Mouse (Mus musculus): ENCODE results near the gene Msh3. TPM values are rescaled to one million over a fixed set of nuclear protein-coding genes. Genes with fewer than 3 reads are reported as not detected.

Msh3 gene
- polyA plus RNA-seq, 1 experiment from 2014 or later: 47.3 TPM

GRCm38 (mm10) chr13:92314613-92315012, 40.2 kb downstream of the Msh3 start:
- no peak for DNase-seq (ENCODE audit: low spot score)
- no peak overlapping the region for H3K4me3 ChIP-seq (ENCODE audit: low read depth, low read length)
- H3K9ac ChIP-seq (ENCODE audit: low read length): no peak overlapping the region
- H3K27ac ChIP-seq (replicated peaks; ENCODE audit: low read depth, low read length): no peak overlapping the region
- H3K9me3 ChIP-seq (ENCODE audit: control insufficient read depth, low read length): no peaks in the 10 kb centered on the region
- no peak overlapping the region for H3K4me2 ChIP-seq (ENCODE audit: low read depth, severe bottlenecking)
- no peaks in the 10 kb centered on the region for H3K27me3 ChIP-seq (ENCODE audit: control insufficient read depth, insufficient read depth, low read length)
- no peak for ATAC-seq (ENCODE audit: insufficient number of reproducible peaks, low FRiP score, low TSS enrichment, low read depth)
- WGBS: 82% methylated on average over 5 of the region's 5 CpGs
- H3K4me1 ChIP-seq (ENCODE audit: control insufficient read depth, insufficient read depth, low read length): no peaks in the 10 kb centered on the region
- peaks cover 2% of the 10 kb centered on the region; the same call in 1 of the 2 replicates for H3K36me3 ChIP-seq (ENCODE audit: control insufficient read depth, insufficient read depth, low read length)

GRCm38 (mm10) chr13:92305680-92306079, 49.1 kb downstream of the Msh3 start, which contains the start of gene Gm20379:
Gm20379 (plus strand) TSS chr13:92305980.
- WGBS: 96% methylated on average over 11 of the region's 11 CpGs
- peaks cover 4% of the 10 kb centered on the region; the same call in 1 of the 2 replicates for H3K36me3 ChIP-seq (ENCODE audit: control insufficient read depth, insufficient read depth, low read length)
- H3K9me3 ChIP-seq (ENCODE audit: control insufficient read depth, low read length): no peaks in the 10 kb centered on the region
- no peaks in the 10 kb centered on the region for H3K27me3 ChIP-seq (ENCODE audit: control insufficient read depth, insufficient read depth, low read length)
- no peak within 1 kb of the TSS for H3K4me3 ChIP-seq (ENCODE audit: low read depth, low read length)
- DNase-seq (ENCODE audit: low spot score): no peak
- no peak for ATAC-seq (ENCODE audit: insufficient number of reproducible peaks, low FRiP score, low TSS enrichment, low read depth)
- H3K4me2 ChIP-seq (ENCODE audit: low read depth, severe bottlenecking): no peak within 1 kb of the TSS
- H3K4me1 ChIP-seq (ENCODE audit: control insufficient read depth, insufficient read depth, low read length): peaks cover 9% of the 10 kb centered on the region
- no peak within 1 kb of the TSS for H3K27ac ChIP-seq (replicated peaks; ENCODE audit: low read depth, low read length)
- no peak within 1 kb of the TSS for H3K9ac ChIP-seq (ENCODE audit: low read length)

GRCm38 (mm10) chr13:92304291-92304690, 50.5 kb downstream of the Msh3 start:
- ATAC-seq (ENCODE audit: insufficient number of reproducible peaks, low FRiP score, low TSS enrichment, low read depth): no peak
- no peak overlapping the region for H3K4me3 ChIP-seq (ENCODE audit: low read depth, low read length)
- H3K9ac ChIP-seq (ENCODE audit: low read length): no peak overlapping the region
- H3K4me2 ChIP-seq (ENCODE audit: low read depth, severe bottlenecking): no peak overlapping the region
- WGBS: 94% methylated on average over 5 of the region's 5 CpGs
- no peak for DNase-seq (ENCODE audit: low spot score)
- H3K36me3 ChIP-seq (ENCODE audit: control insufficient read depth, insufficient read depth, low read length): peaks cover 4% of the 10 kb centered on the region; the same call in 1 of the 2 replicates
- H3K27ac ChIP-seq (replicated peaks; ENCODE audit: low read depth, low read length): no peak overlapping the region
- H3K9me3 ChIP-seq (ENCODE audit: control insufficient read depth, low read length): no peaks in the 10 kb centered on the region
- peaks cover 9% of the 10 kb centered on the region for H3K4me1 ChIP-seq (ENCODE audit: control insufficient read depth, insufficient read depth, low read length)
- no peaks in the 10 kb centered on the region for H3K27me3 ChIP-seq (ENCODE audit: control insufficient read depth, insufficient read depth, low read length)

- Histone ChIP-seq H3K4me2 (ENCODE audit: low read depth, severe bottlenecking) (no peak overlapping the region), H3K36me3 (ENCODE audit: control insufficient read depth, insufficient read depth, low read length) (peaks cover 2% of the 10 kb centered on the region; the same call in 1 of the 2 replicates), H3K4me1 (ENCODE audit: control insufficient read depth, insufficient read depth, low read length) (peaks cover 9% of the 10 kb centered on the region), H3K27me3 (ENCODE audit: control insufficient read depth, insufficient read depth, low read length) (no peaks in the 10 kb centered on the region), H3K9me3 (ENCODE audit: control insufficient read depth, low read length) (no peaks in the 10 kb centered on the region), H3K4me3 (ENCODE audit: low read depth, low read length) (no peak overlapping the region), H3K27ac (replicated peaks; ENCODE audit: low read depth, low read length) (no peak overlapping the region), H3K9ac (ENCODE audit: low read length) (no peak overlapping the region)
- WGBS: 51% methylated on average over 8 of the region's 8 CpGs
- no peak for DNase-seq (ENCODE audit: low spot score)
- ATAC-seq (ENCODE audit: insufficient number of reproducible peaks, low FRiP score, low TSS enrichment, low read depth): no peak
These were observed 51.5 kb downstream of the Msh3 start for GRCm38 (mm10) chr13:92303062-92303948.

- WGBS: 66% methylated on average over 4 of the region's 4 CpGs
- Histone ChIP-seq H3K27me3 (ENCODE audit: control insufficient read depth, insufficient read depth, low read length) (no peaks in the 10 kb centered on the region), H3K9me3 (ENCODE audit: control insufficient read depth, low read length) (no peaks in the 10 kb centered on the region), H3K36me3 (ENCODE audit: control insufficient read depth, insufficient read depth, low read length) (no peaks in the 10 kb centered on the region; the same call in 1 of the 2 replicates), H3K4me1 (ENCODE audit: control insufficient read depth, insufficient read depth, low read length) (peaks cover 9% of the 10 kb centered on the region), H3K4me2 (ENCODE audit: low read depth, severe bottlenecking) (no peak overlapping the region), H3K9ac (ENCODE audit: low read length) (no peak overlapping the region), H3K4me3 (ENCODE audit: low read depth, low read length) (no peak overlapping the region), H3K27ac (replicated peaks; ENCODE audit: low read depth, low read length) (0 out of 2 replicates have a peak overlapping the region, but pooled peaks have one; percentile 33)
- ATAC-seq (ENCODE audit: insufficient number of reproducible peaks, low FRiP score, low TSS enrichment, low read depth) (no peak), DNase-seq (ENCODE audit: low spot score) (no peak)
These were observed 52.3 kb downstream of the Msh3 start for GRCm38 (mm10) chr13:92302466-92302865.

- WGBS: 48% methylated on average over 4 of the region's 4 CpGs
- no peaks in the 10 kb centered on the region for H3K9me3 ChIP-seq (ENCODE audit: control insufficient read depth, low read length)
- H3K4me2 ChIP-seq (ENCODE audit: low read depth, severe bottlenecking): no peak overlapping the region
- no peak overlapping the region for H3K4me3 ChIP-seq (ENCODE audit: low read depth, low read length)
- peaks cover 9% of the 10 kb centered on the region for H3K4me1 ChIP-seq (ENCODE audit: control insufficient read depth, insufficient read depth, low read length)
- no peak overlapping the region for H3K9ac ChIP-seq (ENCODE audit: low read length)
- H3K27me3 ChIP-seq (ENCODE audit: control insufficient read depth, insufficient read depth, low read length): no peaks in the 10 kb centered on the region
- DNase-seq (ENCODE audit: low spot score) (no peak), ATAC-seq (ENCODE audit: insufficient number of reproducible peaks, low FRiP score, low TSS enrichment, low read depth) (no peak)
- H3K27ac ChIP-seq (replicated peaks; ENCODE audit: low read depth, low read length): no peak overlapping the region
- H3K36me3 ChIP-seq (ENCODE audit: control insufficient read depth, insufficient read depth, low read length): no peaks in the 10 kb centered on the region
These were observed 53.0 kb downstream of the Msh3 start for GRCm38 (mm10) chr13:92301754-92302153.

- 44% methylated on average over 1 of the region's 1 CpGs for WGBS
- Histone ChIP-seq H3K4me1 (ENCODE audit: control insufficient read depth, insufficient read depth, low read length) (peaks cover 9% of the 10 kb centered on the region), H3K9ac (ENCODE audit: low read length) (no peak overlapping the region), H3K36me3 (ENCODE audit: control insufficient read depth, insufficient read depth, low read length) (no peaks in the 10 kb centered on the region; the same call in 1 of the 2 replicates), H3K4me2 (ENCODE audit: low read depth, severe bottlenecking) (no peak overlapping the region), H3K27me3 (ENCODE audit: control insufficient read depth, insufficient read depth, low read length) (no peaks in the 10 kb centered on the region), H3K27ac (replicated peaks; ENCODE audit: low read depth, low read length) (no peak overlapping the region), H3K4me3 (ENCODE audit: low read depth, low read length) (no peak overlapping the region), H3K9me3 (ENCODE audit: control insufficient read depth, low read length) (no peaks in the 10 kb centered on the region)
- DNase-seq (ENCODE audit: low spot score) (no peak), ATAC-seq (ENCODE audit: insufficient number of reproducible peaks, low FRiP score, low TSS enrichment, low read depth) (no peak)
These were observed 55.3 kb downstream of the Msh3 start for GRCm38 (mm10) chr13:92299522-92299921.

GRCm38 (mm10) chr13:92297021-92297420, 57.8 kb downstream of the Msh3 start:
- H3K27ac ChIP-seq (replicated peaks; ENCODE audit: low read depth, low read length): no peak overlapping the region
- no peak overlapping the region for H3K9ac ChIP-seq (ENCODE audit: low read length)
- no peak overlapping the region for H3K4me2 ChIP-seq (ENCODE audit: low read depth, severe bottlenecking)
- no peak overlapping the region for H3K4me3 ChIP-seq (ENCODE audit: low read depth, low read length)
- no peaks in the 10 kb centered on the region for H3K27me3 ChIP-seq (ENCODE audit: control insufficient read depth, insufficient read depth, low read length)
- DNase-seq (ENCODE audit: low spot score): no peak
- H3K4me1 ChIP-seq (ENCODE audit: control insufficient read depth, insufficient read depth, low read length): peaks cover 1% of the 10 kb centered on the region; the same call in 1 of the 2 replicates
- H3K9me3 ChIP-seq (ENCODE audit: control insufficient read depth, low read length): no peaks in the 10 kb centered on the region
- H3K36me3 ChIP-seq (ENCODE audit: control insufficient read depth, insufficient read depth, low read length): no peaks in the 10 kb centered on the region; the same call in 1 of the 2 replicates
- no peak for ATAC-seq (ENCODE audit: insufficient number of reproducible peaks, low FRiP score, low TSS enrichment, low read depth)
- 96% methylated on average over 2 of the region's 2 CpGs for WGBS
